Mouse (Mus musculus) brain, embryonic 14.5 days (tissue): ENCODE data around the gene Ccdc34.

Experiments used
- CTCF ChIP-seq: fragments of 200-500 bp; IDR thresholded peaks from 2 replicates; pipeline ENCODE4 v1.5.1; 2012; ENCODE audit warnings: inconsistent platforms, mild to moderate bottlenecking, moderate library complexity, borderline replicate concordance; ENCODE audit not compliant: insufficient read depth, insufficient read length; ENCODE audit errors: extremely low read depth
- POLR2A ChIP-seq: fragments of 200-500 bp; IDR thresholded peaks from 2 replicates; pipeline ENCODE4 v1.6.1; 2012; ENCODE audit warnings: mild to moderate bottlenecking, inconsistent platforms, borderline replicate concordance; ENCODE audit not compliant: poor library complexity, insufficient read depth, insufficient read length, severe bottlenecking; ENCODE audit errors: extremely low read depth

GRCm38 (mm10) chr2:110012184-110012725 is 5.4 kb upstream of the Ccdc34 start:
- TF ChIP-seq CTCF (no peak), POLR2A (no peak)
